Mouse (Mus musculus) cerebellum, adult 2 months (tissue): Measurements from ENCODE around the gene Cyb561d2. TPM values are rescaled to one million over a fixed set of nuclear protein-coding genes. Genes with fewer than 3 reads are reported as not detected.
A peak's percentile ranks its signal among the peaks of the same experiment; 100 is the strongest.
"Not testable (repeated sequence)": the region's sequence is repeated elsewhere in the genome, so short reads cannot be mapped to it uniquely, and the experiment has no call there.

ENCODE experiments used
- DNase-seq, 2 experiments: peaks; one replicate each; pipeline ENCODE4 v3.0.0; 2021
- H3K27ac ChIP-seq: fragments of 200-500 bp; 2 replicates; pipeline ENCODE4 v1.5.1; 2012; ENCODE audit warnings: low read length, control low read depth, inconsistent platforms; ENCODE audit not compliant: insufficient read depth
- H3K27me3 ChIP-seq: fragments of 200-500 bp; 2 replicates; pipeline ENCODE4 v1.6.1; 2012; ENCODE audit warnings: inconsistent platforms, mild to moderate bottlenecking, low read length, moderate library complexity; ENCODE audit not compliant: control insufficient read depth, insufficient read depth
- H3K4me1 ChIP-seq: fragments of 200-500 bp; 2 replicates; pipeline ENCODE4 v1.6.1; 2011; ENCODE audit warnings: low read length; ENCODE audit not compliant: control insufficient read depth, insufficient read depth
- H3K4me3 ChIP-seq: fragments of 200-500 bp; replicated peaks from 2 replicates; pipeline ENCODE3; 2011; ENCODE audit warnings: mild to moderate bottlenecking, low read depth, low read length, control low read depth; ENCODE audit not compliant: insufficient read depth
- CTCF ChIP-seq: fragments of 200-500 bp; IDR thresholded peaks from 2 replicates; pipeline ENCODE4 v1.5.1; 2011; ENCODE audit warnings: low read depth, mild to moderate bottlenecking, control low read depth, low read length, moderate library complexity, borderline replicate concordance; ENCODE audit not compliant: insufficient read depth
- POLR2A ChIP-seq: fragments of 200-500 bp; IDR thresholded peaks from 2 replicates; pipeline ENCODE4 v1.6.1; 2011; ENCODE audit warnings: low read length, control low read depth, borderline replicate concordance; ENCODE audit not compliant: insufficient read depth
- WGBS: fragments of 180-500 bp; shearing (Covaris S2); methylation state at CpG from one replicate; pipeline ENCODE4 v1.1.7; 2018; 5-methylcytosine and 5-hydroxymethylcytosine counted together
- polyA plus RNA-seq: library from polyadenylated mRNA; depleted of rRNA; stranded (reverse); fragments of >200 nt; gene quantifications from 2 replicates; pipeline ENCODE4 v1.2.3, GENCODE M21; 2012

The Cyb561d2 gene
- polyA plus RNA-seq, 1 experiment, result 21.2 TPM

DNA sequence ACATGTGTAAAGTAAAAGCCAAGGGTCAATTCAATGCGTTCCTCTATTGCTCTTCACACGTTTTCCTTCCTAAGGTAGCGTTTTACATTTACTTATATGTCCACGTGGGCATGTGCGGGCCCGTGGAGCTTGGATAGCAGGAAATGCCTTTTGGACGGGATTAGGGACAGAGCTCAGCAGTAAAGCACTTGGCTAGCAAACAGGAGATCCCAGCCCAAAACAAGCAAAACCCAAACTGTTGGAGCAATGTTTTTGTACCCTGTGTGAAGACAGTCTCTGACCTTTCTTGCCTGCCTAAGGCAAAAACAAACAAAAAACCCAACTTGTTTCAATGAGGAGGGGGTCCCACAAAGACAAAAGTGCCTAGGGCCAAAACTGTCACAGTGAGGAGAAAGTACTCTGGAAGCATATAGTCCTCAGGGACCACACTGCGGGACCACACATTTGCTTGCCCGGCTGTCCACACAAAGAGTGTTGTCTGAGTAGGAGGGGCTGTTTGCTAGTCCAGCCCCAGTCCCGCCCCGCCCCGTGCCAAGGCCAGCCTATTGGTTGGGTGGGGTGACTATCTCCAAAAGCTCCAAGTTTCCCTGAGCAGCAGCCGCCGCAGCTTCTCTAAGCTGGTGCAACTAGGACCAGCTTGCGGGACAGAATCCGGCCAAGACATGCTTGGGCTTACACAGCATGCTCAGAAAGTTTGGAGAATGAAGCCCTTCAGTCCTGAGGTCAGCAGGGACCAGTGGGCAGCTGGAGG is 34.5 kb upstream of the Cyb561d2 start, which contains the start of gene Hyal1:
Hyal1 (plus strand) TSS at position 571 of the 751 bp plus-strand sequence.
- peaks cover 29% of the 10 kb centered on the region for H3K4me1 ChIP-seq
- no peak within 1 kb of the TSS for H3K4me3 ChIP-seq
- TF ChIP-seq POLR2A, result no peak
- DNase-seq, result peak in 1 of 2 experiments; percentile 58
- WGBS, result 15% methylated on average over 16 of the region's 16 CpGs
- H3K27ac ChIP-seq, result no peak within 1 kb of the TSS
- H3K27me3 ChIP-seq, result no peaks in the 10 kb centered on the region

DNA sequence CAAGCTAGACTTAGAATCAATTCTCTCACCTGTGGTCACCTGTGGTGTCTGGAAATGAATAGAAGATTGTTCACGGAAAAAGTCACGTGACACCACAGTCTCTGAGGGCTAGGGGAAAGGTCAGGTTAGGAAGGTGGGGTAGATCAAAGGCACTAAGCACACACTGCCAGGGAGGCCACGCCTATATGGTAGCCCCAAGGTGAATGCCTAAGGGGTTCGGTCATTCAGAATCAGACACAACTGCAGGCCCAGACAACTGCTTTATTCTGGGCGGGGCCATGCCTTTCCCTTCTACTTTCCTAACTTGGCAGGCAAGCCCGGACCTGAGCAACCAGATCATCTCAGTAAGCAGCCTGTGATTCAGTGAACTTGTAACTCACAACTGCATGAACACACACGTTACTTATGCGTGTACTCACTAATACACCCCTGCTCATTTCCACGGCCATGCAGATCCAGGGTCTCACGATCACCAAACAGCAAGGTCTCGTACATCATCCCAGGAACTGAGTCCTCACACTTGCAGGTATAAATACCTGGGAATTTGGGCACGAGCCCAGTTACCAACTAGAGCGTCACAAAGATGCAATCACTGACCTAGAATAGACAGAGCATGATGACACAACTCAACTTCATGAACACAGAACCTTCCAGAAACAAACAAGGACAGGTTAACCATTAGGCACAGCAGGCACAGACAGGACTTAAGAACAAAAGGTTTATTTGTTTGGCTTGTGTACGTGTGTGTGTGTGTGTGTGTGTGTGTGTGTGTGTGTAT is 33.8 kb upstream of the Cyb561d2 start:
- TF ChIP-seq CTCF, result no peak
- TF ChIP-seq POLR2A, result no peak
- no peak overlapping the region for H3K4me3 ChIP-seq
- no peaks in the 10 kb centered on the region for H3K27me3 ChIP-seq
- no peak overlapping the region for H3K27ac ChIP-seq
- peak in 1 of 2 experiments; percentile 56 for DNase-seq
- WGBS, result 46% methylated on average over 14 of the region's 14 CpGs
- H3K4me1 ChIP-seq, result peaks cover 29% of the 10 kb centered on the region

DNA sequence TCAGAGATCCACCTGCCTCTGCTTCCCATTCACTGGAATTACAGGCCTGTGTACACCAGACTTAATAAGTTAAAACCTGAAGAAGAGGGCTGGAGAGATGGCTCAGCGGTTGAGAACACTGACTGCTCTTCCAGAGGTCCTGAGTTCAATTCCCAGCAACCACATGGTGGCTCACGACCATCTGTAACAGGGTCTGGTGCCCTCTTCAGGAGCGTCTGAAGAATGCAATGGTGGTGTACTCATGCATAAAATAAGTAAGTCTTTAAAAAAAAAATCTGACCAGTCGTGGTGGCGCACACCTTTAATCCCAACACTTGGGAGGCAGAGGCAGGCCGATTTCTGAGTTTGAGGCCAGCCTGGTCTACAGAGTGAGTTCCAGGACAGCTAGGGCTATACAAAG is 31.8 kb upstream of the Cyb561d2 start:
- WGBS, result 82% methylated on average over 6 of the region's 6 CpGs
- H3K27me3 ChIP-seq, DNase-seq: not testable (repeated sequence)

DNA sequence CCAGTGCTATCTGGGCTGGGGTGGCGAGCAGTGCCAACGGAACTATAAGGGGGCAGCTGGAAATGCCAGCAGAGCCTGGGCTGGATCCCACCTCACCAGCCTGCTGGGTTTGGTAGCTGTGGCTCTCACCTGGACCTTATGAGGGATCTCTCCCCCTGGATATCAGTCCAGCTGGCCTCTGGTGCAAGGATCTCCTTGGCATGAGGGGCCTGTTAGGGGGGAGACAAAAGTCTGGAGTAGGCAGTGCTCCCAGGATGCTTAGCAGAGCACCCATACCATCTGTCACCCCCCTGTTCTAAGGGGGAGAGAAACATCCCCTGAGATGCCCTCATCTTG is 30.3 kb upstream of the Cyb561d2 start:
- 72% methylated on average over 2 of the region's 2 CpGs for WGBS
- no peak for TF ChIP-seq CTCF
- TF ChIP-seq POLR2A, result no peak
- DNase-seq, result no peak

More for the DNA sequence above, 31.8 kb upstream of the Cyb561d2 start:
- H3K4me1 ChIP-seq, result peaks cover 25% of the 10 kb centered on the region
- H3K27ac ChIP-seq, H3K4me3 ChIP-seq: not testable (repeated sequence)

DNA sequence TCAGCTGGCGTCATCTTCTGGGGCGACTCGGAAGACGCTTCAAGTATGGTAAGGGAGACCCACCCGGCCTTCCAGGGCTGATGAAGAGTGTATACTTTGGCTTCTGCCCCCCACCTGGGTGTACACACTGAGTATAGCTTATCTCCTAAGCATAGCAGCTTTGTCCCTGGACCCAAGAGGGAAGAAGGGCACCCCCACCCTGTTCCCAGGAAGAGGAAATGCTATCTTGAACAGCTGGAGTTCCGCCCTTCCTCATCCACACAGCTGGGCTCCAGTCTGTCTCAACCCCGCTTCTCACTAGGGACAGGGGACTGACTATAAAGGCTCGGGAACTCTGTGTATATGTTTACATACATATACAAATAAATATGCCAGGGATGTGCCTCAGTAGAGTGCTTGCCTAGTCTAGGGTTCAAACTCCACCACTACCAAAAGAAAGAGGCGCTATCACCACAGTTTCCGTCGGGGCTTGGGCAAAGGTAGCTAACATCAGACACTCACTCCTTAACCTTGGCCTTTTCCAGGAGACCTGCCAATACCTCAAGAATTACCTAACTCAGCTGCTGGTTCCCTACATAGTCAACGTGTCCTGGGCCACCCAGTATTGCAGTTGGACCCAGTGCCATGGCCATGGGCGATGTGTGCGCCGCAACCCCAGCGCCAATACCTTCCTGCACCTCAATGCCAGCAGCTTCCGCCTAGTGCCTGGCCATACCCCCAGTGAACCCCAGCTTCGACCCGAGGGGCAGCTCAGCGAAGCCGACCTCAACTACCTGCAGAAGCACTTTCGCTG is 29.7 kb upstream of the Cyb561d2 start:
- Histone ChIP-seq H3K27me3 (no peaks in the 10 kb centered on the region), H3K27ac (no peak overlapping the region), H3K4me1 (peaks cover 20% of the 10 kb centered on the region), H3K4me3 (no peak overlapping the region)
- 89% methylated on average over 22 of the region's 22 CpGs for WGBS
- TF ChIP-seq CTCF (no peak), POLR2A (no peak)
- DNase-seq, result no peak

More for the DNA sequence above, 30.3 kb upstream of the Cyb561d2 start:
- Histone ChIP-seq H3K4me1 (peaks cover 22% of the 10 kb centered on the region), H3K4me3 (no peak overlapping the region), H3K27me3 (no peaks in the 10 kb centered on the region), H3K27ac (no peak overlapping the region)

DNA sequence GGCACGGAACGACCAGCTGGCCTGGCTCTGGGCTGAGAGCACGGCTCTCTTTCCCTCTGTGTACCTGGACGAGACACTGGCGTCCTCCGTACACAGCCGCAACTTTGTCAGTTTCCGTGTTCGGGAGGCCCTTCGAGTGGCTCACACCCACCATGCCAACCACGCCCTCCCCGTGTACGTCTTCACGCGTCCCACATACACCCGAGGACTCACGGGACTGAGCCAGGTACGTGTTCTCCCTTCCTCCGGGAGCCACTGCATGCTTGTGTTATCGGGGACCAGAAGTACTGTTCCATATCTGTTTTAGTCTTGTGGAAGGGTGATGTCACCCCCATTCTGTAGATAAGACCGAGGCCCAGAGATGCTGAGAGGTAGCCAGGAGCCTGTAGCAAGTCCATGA is 28.9 kb upstream of the Cyb561d2 start:
- no peak for DNase-seq
- 87% methylated on average over 21 of the region's 21 CpGs for WGBS
- no peak overlapping the region for H3K4me3 ChIP-seq
- H3K4me1 ChIP-seq, result peaks cover 16% of the 10 kb centered on the region
- TF ChIP-seq CTCF (no peak), POLR2A (no peak)
- no peaks in the 10 kb centered on the region for H3K27me3 ChIP-seq
- H3K27ac ChIP-seq, result no peak overlapping the region

DNA sequence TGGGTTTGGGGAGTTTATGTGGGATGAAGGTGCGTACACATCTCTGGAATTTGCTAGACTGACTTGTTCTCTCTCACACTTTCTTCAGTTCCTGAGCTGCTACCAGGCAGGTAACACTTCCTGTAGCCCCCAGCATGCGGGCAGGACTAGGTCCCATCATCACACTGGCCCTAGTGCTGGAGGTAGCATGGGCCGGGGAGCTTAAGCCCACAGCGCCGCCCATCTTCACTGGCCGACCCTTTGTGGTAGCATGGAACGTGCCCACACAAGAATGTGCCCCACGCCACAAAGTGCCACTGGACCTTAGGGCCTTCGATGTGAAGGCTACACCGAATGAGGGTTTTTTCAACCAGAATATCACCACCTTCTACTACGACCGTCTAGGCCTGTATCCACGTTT is 28.0 kb upstream of the Cyb561d2 start:
- DNase-seq, result no peak
- Histone ChIP-seq H3K27ac (no peak overlapping the region), H3K4me1 (peaks cover 11% of the 10 kb centered on the region), H3K27me3 (no peaks in the 10 kb centered on the region), H3K4me3 (peak overlapping the region; percentile 47)
- TF ChIP-seq POLR2A (no peak), CTCF (no peak)
- 66% methylated on average over 13 of the region's 13 CpGs for WGBS

DNA sequence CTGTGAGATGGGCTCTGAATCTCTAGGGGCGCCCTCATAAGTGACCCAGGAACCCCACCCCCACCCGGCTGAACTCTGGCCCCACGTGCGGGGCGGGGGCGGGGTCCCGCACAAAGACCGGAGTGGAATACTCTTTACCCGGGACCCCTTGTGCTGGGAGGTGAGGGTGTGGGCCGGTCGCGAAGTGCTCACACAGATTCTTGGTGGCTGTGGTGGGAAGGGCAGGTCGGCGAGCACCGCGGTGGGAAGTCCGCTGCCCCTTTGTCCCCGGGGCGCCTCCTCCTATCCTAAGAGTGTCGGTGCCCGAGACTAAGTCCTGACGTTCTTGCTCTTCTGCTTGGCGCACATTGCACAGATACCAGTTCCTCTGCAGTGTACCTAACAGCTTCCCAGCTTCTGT is 27.3 kb upstream of the Cyb561d2 start:
- 2% methylated on average over 23 of the region's 23 CpGs for WGBS
- peak overlapping the region; percentile 63 for H3K4me3 ChIP-seq
- H3K27ac ChIP-seq, result 0 out of 2 replicates have a peak overlapping the region, but pooled peaks have one; percentile 12
- no peak for DNase-seq
- H3K4me1 ChIP-seq, result peaks cover 12% of the 10 kb centered on the region
- no peak for TF ChIP-seq POLR2A
- no peaks in the 10 kb centered on the region for H3K27me3 ChIP-seq
